Mouse (Mus musculus) heart, embryonic 11.5 days (tissue): Measurements from ENCODE around the gene Bcl2l11. TPM values are rescaled to one million over a fixed set of nuclear protein-coding genes. Genes with fewer than 3 reads are reported as not detected.

ENCODE experiments used
- ATAC-seq: fragments of 200-750 bp; cut with Nextera tagmentation; replicated peaks from 2 replicates; pipeline ENCODE4 v1.8.0; 2017; ENCODE audit warnings: moderate library complexity; ENCODE audit not compliant: insufficient number of reproducible peaks, low FRiP score, low TSS enrichment
- H3K27ac ChIP-seq: fragments of 300-500 bp; sonication (generic); 2 replicates; pipeline ENCODE4 v1.5.1; 2014; ENCODE audit warnings: mild to moderate bottlenecking, low read depth, low read length
- H3K27me3 ChIP-seq: fragments of 300-500 bp; sonication (generic); 2 replicates; pipeline ENCODE4 v1.6.1; 2014; ENCODE audit warnings: mild to moderate bottlenecking, low read length, mixed read lengths; ENCODE audit not compliant: control insufficient read depth, insufficient read depth
- H3K36me3 ChIP-seq: fragments of 300-500 bp; sonication (generic); 2 replicates; pipeline ENCODE4 v1.6.1; 2014; ENCODE audit warnings: mild to moderate bottlenecking, low read length, moderate library complexity, mixed read lengths; ENCODE audit not compliant: control insufficient read depth, insufficient read depth
- H3K4me1 ChIP-seq: fragments of 300-500 bp; sonication (generic); 2 replicates; pipeline ENCODE4 v1.6.1; 2014; ENCODE audit warnings: low read length; ENCODE audit not compliant: control insufficient read depth, insufficient read depth
- H3K4me2 ChIP-seq: fragments of 300-500 bp; sonication (generic); 2 replicates; pipeline ENCODE4 v1.6.1; 2014; ENCODE audit warnings: mild to moderate bottlenecking, moderate library complexity
- H3K4me3 ChIP-seq: fragments of 300-500 bp; sonication (generic); 2 replicates; pipeline ENCODE4 v1.5.1; 2014; ENCODE audit warnings: low read depth, low read length
- H3K9ac ChIP-seq: fragments of 300-500 bp; sonication (generic); 2 replicates; pipeline ENCODE4 v1.6.1; 2014; ENCODE audit warnings: mild to moderate bottlenecking, low read depth, low read length, moderate library complexity
- H3K9me3 ChIP-seq: fragments of 300-500 bp; sonication (generic); replicated peaks from 2 replicates; pipeline ENCODE4 v1.6.1; 2016; ENCODE audit warnings: low read length; ENCODE audit not compliant: control insufficient read depth
- WGBS: fragments of 180-500 bp; shearing (Covaris S2); extraction: QIAGEN DNeasy Blood & Tissue Kit; methylation state at CpG from one replicate; pipeline ENCODE4 v1.1.7; 2014; ENCODE audit not compliant: insufficient replicate concordance; 5-methylcytosine and 5-hydroxymethylcytosine counted together
- polyA plus RNA-seq: library from polyadenylated mRNA; unstranded; fragments of >200 nt; fragmentation: Nextera tagmentation; extraction: Ambion mirVana; gene quantifications from 2 replicates; pipeline ENCODE4 v1.2.1, GENCODE M21; 2014

The Bcl2l11 gene
- polyA plus RNA-seq, 1 experiment from 2014 or later = 11.3 TPM

GRCm38 (mm10) chr2:128153551-128153910, 27.7 kb downstream of the Bcl2l11 start:
- Histone ChIP-seq H3K4me2 (peak overlapping the region; percentile 31), H3K27me3 (no peaks in the 10 kb centered on the region), H3K9me3 (no peaks in the 10 kb centered on the region), H3K4me3 (peak overlapping the region; percentile 3; the same call in 1 of the 2 replicates), H3K36me3 (0 out of 2 replicates have a peak, but pooled peaks cover 2% of the 10 kb centered on the region), H3K4me1 (peaks cover 53% of the 10 kb centered on the region), H3K27ac (peak overlapping the region; percentile 29; the same call in 1 of the 2 replicates), H3K9ac (peak overlapping the region; percentile 43; the same call in 1 of the 2 replicates)
- WGBS = 53% methylated on average over 11 of the region's 11 CpGs
- ATAC-seq = 0 out of 2 replicates have a peak, but pooled peaks have one; percentile 13

DNA sequence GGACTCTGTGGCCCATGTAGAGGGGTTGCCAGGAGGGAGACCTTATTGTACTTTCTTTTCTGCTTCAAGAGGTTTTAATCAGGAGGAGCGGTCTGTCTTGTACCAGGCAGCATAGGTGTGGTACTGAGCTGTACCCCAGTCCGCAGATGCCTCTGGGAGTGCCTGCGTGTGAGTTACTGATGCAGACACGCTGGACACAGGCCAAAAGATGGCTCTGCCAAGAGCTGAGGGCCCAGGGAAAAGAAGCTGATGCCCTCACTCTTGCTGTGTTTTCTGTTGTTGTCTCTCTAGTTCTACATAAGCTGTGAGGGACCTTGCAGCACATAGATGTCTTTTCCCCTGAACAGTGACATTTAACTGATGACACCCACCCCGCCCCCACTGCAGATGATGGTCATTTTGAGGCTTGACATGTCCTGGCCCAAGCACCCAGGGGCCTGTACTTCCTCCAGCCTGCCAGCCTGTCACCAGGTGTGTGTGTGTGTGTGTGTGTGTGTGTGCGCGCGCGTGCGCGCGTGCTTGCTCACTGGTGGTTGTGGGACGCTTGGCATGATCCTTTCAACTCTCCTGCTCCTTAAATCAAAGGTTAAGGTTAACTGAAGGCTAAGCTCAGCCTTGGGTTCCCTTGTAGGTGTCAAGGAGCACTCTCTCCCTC, 29.7 kb downstream of the Bcl2l11 start:
- Histone ChIP-seq H3K27ac (no peak overlapping the region), H3K4me3 (no peak overlapping the region), H3K27me3 (no peaks in the 10 kb centered on the region), H3K9ac (no peak overlapping the region), H3K4me1 (peaks cover 61% of the 10 kb centered on the region), H3K4me2 (no peak overlapping the region), H3K9me3 (no peaks in the 10 kb centered on the region), H3K36me3 (0 out of 2 replicates have a peak, but pooled peaks cover 2% of the 10 kb centered on the region)
- no peak for ATAC-seq
- WGBS = 89% methylated on average over 13 of the region's 13 CpGs

GRCm38 (mm10) chr2:128156067-128156462, 30.2 kb downstream of the Bcl2l11 start:
- Histone ChIP-seq H3K4me1 (peaks cover 60% of the 10 kb centered on the region), H3K27me3 (no peaks in the 10 kb centered on the region), H3K9ac (no peak overlapping the region; the same call in 1 of the 2 replicates), H3K9me3 (no peaks in the 10 kb centered on the region), H3K27ac (no peak overlapping the region), H3K4me3 (no peak overlapping the region), H3K4me2 (peak overlapping the region; percentile 8), H3K36me3 (0 out of 2 replicates have a peak, but pooled peaks cover 2% of the 10 kb centered on the region)
- 85% methylated on average over 5 of the region's 5 CpGs for WGBS
- no peak for ATAC-seq

DNA sequence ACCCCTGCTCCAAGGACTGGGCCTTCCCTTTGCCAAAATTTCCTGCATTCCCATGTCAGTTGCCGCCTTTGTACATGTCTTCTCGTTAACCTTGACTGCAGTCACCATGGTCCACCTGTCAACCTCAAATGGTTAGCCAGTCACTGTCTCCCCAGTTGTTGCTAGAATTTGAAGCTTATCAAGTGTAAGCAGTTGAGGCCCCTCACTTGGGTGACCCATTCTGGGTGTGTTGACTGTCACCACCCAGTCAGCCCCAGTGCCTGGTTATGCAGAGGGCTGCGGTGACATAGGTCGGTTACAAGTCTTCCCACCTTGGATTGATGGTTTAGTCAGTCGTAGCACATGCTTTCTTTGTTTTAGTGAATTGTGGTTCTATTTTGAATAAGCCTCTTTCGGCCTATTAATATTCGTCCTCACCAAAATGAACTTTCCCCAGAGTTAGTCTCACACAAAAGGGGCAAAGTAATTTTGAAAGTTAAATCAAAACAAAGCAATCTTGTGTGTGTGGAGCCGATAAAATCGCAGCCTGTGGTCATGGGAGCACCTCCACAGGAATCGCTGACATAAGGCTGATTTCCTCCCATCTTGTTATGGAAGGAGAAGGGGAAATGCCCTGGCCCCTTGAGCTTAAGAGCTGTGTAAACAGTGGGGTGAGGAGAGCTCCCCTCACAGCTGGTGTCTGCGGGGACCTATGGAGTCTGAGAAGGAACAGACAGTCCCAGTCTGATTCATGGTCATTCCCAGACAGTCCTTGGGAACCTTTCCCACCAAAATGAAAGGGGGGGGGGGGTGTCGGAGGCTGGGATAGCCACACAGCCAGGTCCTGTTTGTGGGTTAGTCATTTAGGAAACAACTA, 30.9 kb downstream of the Bcl2l11 start:
- no peak overlapping the region for H3K4me3 ChIP-seq
- H3K9me3 ChIP-seq = no peaks in the 10 kb centered on the region
- peaks cover 64% of the 10 kb centered on the region for H3K4me1 ChIP-seq
- peak overlapping the region; percentile 8; the same call in 1 of the 2 replicates for H3K4me2 ChIP-seq
- H3K36me3 ChIP-seq = 0 out of 2 replicates have a peak, but pooled peaks cover 2% of the 10 kb centered on the region
- no peaks in the 10 kb centered on the region for H3K27me3 ChIP-seq
- ATAC-seq = no peak
- no peak overlapping the region for H3K27ac ChIP-seq
- 58% methylated on average over 12 of the region's 12 CpGs for WGBS
- no peak overlapping the region; the same call in 1 of the 2 replicates for H3K9ac ChIP-seq

DNA sequence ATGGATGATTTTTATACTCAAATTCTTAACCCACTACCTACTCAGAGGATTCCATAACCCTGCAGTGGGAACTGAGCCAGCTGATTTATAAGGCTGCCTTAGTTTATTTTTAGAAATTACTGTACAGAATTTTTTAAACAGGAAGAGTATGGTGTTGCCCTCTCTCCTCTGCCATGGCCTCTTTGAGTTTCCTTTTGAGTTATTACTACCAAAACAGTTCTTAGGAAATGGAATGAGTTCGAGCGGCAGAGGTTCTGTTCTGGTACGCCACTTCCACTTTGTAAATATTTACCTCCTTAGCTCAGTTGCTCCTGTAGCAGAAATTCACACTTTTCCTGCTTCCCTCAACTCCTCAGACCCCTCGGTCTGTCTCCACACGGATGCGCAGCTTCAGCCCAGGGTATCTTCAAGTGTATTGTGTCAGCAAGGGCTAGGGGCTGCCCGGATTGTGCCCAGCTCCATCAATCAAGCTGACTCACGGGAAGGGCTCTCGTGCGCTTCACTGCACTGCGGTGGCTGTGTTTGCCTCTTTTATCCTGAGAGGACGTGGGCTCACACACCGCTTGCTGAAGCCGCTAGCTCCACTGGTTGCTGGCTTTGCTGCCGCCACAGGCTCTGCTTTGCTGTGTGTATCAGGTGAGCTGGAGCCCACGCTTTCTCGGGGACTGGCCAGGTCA, 33.0 kb downstream of the Bcl2l11 start:
- Histone ChIP-seq H3K9me3 (no peaks in the 10 kb centered on the region), H3K36me3 (0 out of 2 replicates have a peak, but pooled peaks cover 2% of the 10 kb centered on the region), H3K4me1 (peaks cover 53% of the 10 kb centered on the region), H3K4me2 (no peak overlapping the region), H3K4me3 (no peak overlapping the region), H3K9ac (no peak overlapping the region), H3K27me3 (no peaks in the 10 kb centered on the region), H3K27ac (no peak overlapping the region)
- ATAC-seq = no peak
- WGBS = 72% methylated on average over 17 of the region's 17 CpGs

DNA sequence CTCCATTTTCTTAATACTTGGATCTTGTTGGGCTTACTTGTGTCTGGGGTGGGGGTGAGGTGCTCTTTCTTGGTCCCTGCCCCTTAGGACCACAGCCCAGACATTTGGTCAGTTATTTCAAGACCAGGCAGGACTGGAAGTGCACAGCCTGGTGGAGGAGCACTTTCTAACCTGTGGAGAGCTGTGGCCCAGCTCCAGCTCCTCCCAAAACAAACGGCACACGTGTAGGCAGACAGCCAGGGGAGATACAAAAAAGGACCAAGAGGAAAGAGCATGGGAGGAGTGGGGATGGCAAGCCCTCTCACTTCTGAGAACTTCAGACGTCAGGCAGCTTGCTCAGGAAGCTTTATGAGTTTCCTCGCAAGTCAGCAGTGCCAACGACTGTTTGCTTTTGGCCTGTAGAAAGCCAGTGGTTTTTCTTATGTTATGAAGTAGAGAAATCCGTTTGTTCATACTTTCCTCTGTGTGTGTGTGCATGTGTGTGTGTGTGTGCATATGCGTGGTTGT, 33.8 kb downstream of the Bcl2l11 start:
- no peak for ATAC-seq
- Histone ChIP-seq H3K36me3 (0 out of 2 replicates have a peak, but pooled peaks cover 2% of the 10 kb centered on the region), H3K9ac (no peak overlapping the region), H3K4me3 (no peak overlapping the region), H3K9me3 (no peaks in the 10 kb centered on the region), H3K4me2 (no peak overlapping the region), H3K27ac (no peak overlapping the region), H3K4me1 (peaks cover 52% of the 10 kb centered on the region), H3K27me3 (no peaks in the 10 kb centered on the region)
- WGBS = 64% methylated on average over 7 of the region's 7 CpGs

DNA sequence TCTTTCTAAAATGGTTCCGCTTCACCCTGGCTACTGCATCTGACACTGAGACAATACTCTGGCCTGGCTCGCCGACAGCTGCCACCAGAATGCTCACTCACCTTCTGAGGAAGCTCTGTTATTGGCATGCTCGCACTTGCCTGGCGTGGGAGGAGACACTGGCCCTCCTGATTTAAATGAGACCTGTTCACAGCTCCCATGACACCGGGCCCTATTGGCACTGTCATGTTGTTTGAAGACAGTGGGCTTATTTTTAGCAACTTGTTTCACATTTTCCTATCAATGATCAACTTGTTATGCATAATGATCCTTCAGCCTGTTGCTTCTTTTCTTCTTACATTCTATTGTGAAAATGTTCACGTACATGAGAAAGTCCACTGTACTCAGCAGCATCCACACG, 37.3 kb downstream of the Bcl2l11 start:
- Histone ChIP-seq H3K9ac (no peak overlapping the region), H3K4me2 (no peak overlapping the region), H3K4me3 (no peak overlapping the region), H3K27ac (no peak overlapping the region), H3K36me3 (0 out of 2 replicates have a peak, but pooled peaks cover 2% of the 10 kb centered on the region), H3K27me3 (no peaks in the 10 kb centered on the region), H3K4me1 (peaks cover 32% of the 10 kb centered on the region), H3K9me3 (no peaks in the 10 kb centered on the region)
- no peak for ATAC-seq
- WGBS = 60% methylated on average over 8 of the region's 8 CpGs
